Mouse (Mus musculus) hematopoietic stem cell, adult 5-6 weeks (primary cell): ENCODE data around the gene B4galt4. TPM values are rescaled to one million over a fixed set of nuclear protein-coding genes. Genes with fewer than 3 reads are reported as not detected.
A peak's percentile ranks its signal among the peaks of the same experiment; 100 is the strongest.
"Not testable (repeated sequence)": the region's sequence is repeated elsewhere in the genome, so short reads cannot be mapped to it uniquely, and the experiment has no call there.

ENCODE experiments used
- ATAC-seq, 2 experiments: fragments of 125-278 bp in 1 of 2; replicated peaks in 1 of 2; 2 replicates each; pipeline ENCODE4 v1.8.0; 2016 to 2017; ENCODE audit warnings: inconsistent platforms in 2 of 2, mild to moderate bottlenecking in 2 of 2, moderate number of reproducible peaks in 2 of 2, low read depth in 1 of 2, moderate TSS enrichment in 1 of 2; ENCODE audit not compliant: low FRiP score in 2 of 2, poor library complexity in 2 of 2, severe bottlenecking in 2 of 2, insufficient read depth in 1 of 2, low TSS enrichment in 1 of 2
- total RNA-seq: library from RNA; stranded (forward); fragments of 172-1452, 232-1000 nt; gene quantifications from 2 replicates; pipeline ENCODE4 v1.2.3, GENCODE M21; 2017

B4galt4 gene
- total RNA-seq, 1 experiment from 2014 or later, result 29.8 TPM

DNA sequence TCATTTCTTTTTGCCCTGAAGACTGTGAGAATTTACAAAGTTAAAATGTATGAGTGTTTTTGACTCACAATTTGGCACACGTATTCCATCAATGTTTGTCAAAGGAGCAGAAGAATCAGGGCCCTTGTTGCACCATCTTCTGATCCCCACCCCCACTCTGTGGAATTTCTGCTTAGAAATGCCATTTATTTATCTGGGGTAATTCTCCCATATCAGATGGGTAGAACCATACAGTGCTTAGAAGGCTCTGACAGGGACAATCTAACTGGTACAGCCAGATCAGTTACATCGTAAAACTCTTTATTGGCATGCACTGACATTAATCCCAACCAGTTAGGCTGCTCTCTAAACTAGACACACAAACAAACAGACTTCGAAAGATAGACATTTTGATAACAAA is 47.9 kb downstream of the B4galt4 start:
- no peak for ATAC-seq

DNA sequence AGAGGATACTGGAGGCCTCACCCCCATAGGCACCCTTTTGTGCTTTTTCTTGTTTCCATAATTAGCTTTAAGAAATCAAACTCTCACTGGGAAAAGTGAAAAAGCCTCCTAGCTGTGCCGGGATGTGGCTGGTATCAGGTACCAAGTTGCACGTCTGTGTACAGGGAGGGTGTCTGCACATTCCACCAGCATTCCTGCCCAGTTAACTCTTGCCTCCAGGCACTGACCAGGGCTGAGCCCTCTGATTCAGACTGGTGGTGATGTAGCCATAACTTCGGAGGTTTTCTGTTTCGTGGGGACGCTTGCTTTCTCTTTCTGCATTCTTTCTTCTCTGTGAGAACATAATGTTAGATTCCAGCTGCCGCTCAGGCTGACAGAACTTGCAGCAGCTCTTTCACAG is 51.1 kb downstream of the B4galt4 start:
- no peak for ATAC-seq

- no peak for ATAC-seq
These were observed 56.9 kb downstream of the B4galt4 start for GRCm38 (mm10) chr16:38798957-38799450.

- peak; percentile 87 to 90 for ATAC-seq
These were observed 58.0 kb downstream of the B4galt4 start, which contains the start of gene Upk1b for GRCm38 (mm10) chr16:38800091-38800490. Upk1b (minus strand) TSS chr16:38800328.

- not testable (repeated sequence) for ATAC-seq
These were observed 65.7 kb downstream of the B4galt4 start for GRCm38 (mm10) chr16:38807796-38808195.

GRCm38 (mm10) chr16:38810196-38810595 is 68.1 kb downstream of the B4galt4 start:
- ATAC-seq, result no peak

DNA sequence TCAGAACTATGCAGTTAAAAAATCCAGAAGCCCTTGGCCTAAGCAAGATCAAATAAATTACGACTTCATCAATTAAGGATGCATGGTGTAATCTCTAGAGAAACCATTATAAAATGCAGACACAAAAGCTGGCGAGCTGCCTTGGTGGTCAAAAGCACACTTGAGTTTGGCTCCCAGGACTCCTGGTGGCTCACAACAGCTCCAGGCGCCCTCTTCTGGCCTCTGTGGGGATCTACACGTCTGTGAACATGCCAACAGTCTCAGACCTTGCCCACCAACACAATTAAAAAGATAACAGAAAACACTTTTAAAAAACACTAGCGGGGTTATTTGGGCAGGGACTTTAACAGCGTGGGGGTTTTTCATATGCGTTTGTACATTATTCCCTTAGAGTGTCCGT is 70.5 kb downstream of the B4galt4 start:
- peak; percentile 92 for ATAC-seq

Other genes starting within 250 kb of the B4galt4 start
- gene Timmdc1, start 219.6 kb upstream of the B4galt4 start, total RNA-seq, result 35.4 and 35.7 TPM in 2 replicates
- gene Poglut1, start 192.0 kb upstream of the B4galt4 start, total RNA-seq, result 17.8 and 19.9 TPM in 2 replicates
- gene Tmem39a, start 183.6 kb upstream of the B4galt4 start, total RNA-seq, result 44.7 and 76.6 TPM in 2 replicates
- 4.7 and 5.4 TPM in 2 replicates for gene Arhgap31, start 29.0 kb upstream of the B4galt4 start, total RNA-seq
- not detected in 2 replicates for gene Upk1b, start 58.1 kb downstream of the B4galt4 start, total RNA-seq
- gene 4930435E12Rik, start 86.5 kb downstream of the B4galt4 start, total RNA-seq, result not detected in 2 replicates
- 0.10 TPM in 1 of 2 replicates, not detected in the other for gene Igsf11, start 150.4 kb downstream of the B4galt4 start, total RNA-seq